Comparison of ENCODE assay signal across 8 mouse cellular contexts in genomic region chr11:53771001-53771744, GRCm38 (mm10). TPM values are rescaled to one million over a fixed set of nuclear protein-coding genes. Genes with fewer than 3 reads are reported as not detected.
DNase-seq lines count a peak whose midpoint lies in the region; ATAC-seq and TF ChIP-seq lines count a peak whose summit lies in the region.

No protein-coding gene starts in this region.

- peak overlapping the region; percentile 85 for H3K4me3 ChIP-seq in heart, embryonic 10.5 days
- peak overlapping the region; percentile 100 for H3K4me3 ChIP-seq in C2C12 (ENCODE audit: insufficient read depth, poor library complexity, severe bottlenecking)
- H3K4me3 ChIP-seq in forebrain, embryonic 15.5 days, result peak overlapping the region; percentile 91
- H3K4me3 ChIP-seq in liver, embryonic 12.5 days, result peak overlapping the region; percentile 61

- peaks cover 50% of the 10 kb centered on the region for H3K79me3 ChIP-seq in C2C12 (ENCODE audit: low read depth)

- peaks cover 70% of the 10 kb centered on the region for H3K79me2 ChIP-seq in C2C12 (ENCODE audit: control insufficient read depth, insufficient read depth)

- peak overlapping the region; percentile 32 for H3ac ChIP-seq in C2C12 (ENCODE audit: control insufficient read depth, insufficient read length, low read depth)

- peak overlapping the region; percentile 99 for H3K4me2 ChIP-seq in forebrain, embryonic 15.5 days (replicated peaks)
- H3K4me2 ChIP-seq in liver, embryonic 12.5 days, result peak overlapping the region; percentile 79

- H3K9ac ChIP-seq in forebrain, embryonic 15.5 days (replicated peaks), result no peak overlapping the region
- no peak overlapping the region for H3K9ac ChIP-seq in liver, embryonic 12.5 days

- H3K4me1 ChIP-seq in heart, embryonic 10.5 days, result peaks cover 8% of the 10 kb centered on the region; the same call in 1 of the 2 replicates
- peaks cover 10% of the 10 kb centered on the region for H3K4me1 ChIP-seq in forebrain, embryonic 15.5 days
- H3K4me1 ChIP-seq in liver, embryonic 12.5 days, result peaks cover 17% of the 10 kb centered on the region

- peaks cover 43% of the 10 kb centered on the region for H3K27me3 ChIP-seq in heart, embryonic 10.5 days (ENCODE audit: insufficient read depth, poor library complexity, severe bottlenecking)
- no peaks in the 10 kb centered on the region for H3K27me3 ChIP-seq in C2C12 (ENCODE audit: control insufficient read depth, insufficient read depth, insufficient read length)
- H3K27me3 ChIP-seq in forebrain, embryonic 15.5 days, result peaks cover 12% of the 10 kb centered on the region
- H3K27me3 ChIP-seq in liver, embryonic 12.5 days (replicated peaks), result peaks cover 53% of the 10 kb centered on the region

- TF ChIP-seq CTCF in C2C12 (IDR thresholded peaks at IDR 0.05; ENCODE audit: control insufficient read depth, insufficient read depth, insufficient read length), result no peak

- no peaks in the 10 kb centered on the region for H3K9me3 ChIP-seq in heart, embryonic 10.5 days
- no peaks in the 10 kb centered on the region for H3K9me3 ChIP-seq in forebrain, embryonic 15.5 days
- H3K9me3 ChIP-seq in liver, embryonic 12.5 days (replicated peaks), result no peaks in the 10 kb centered on the region

- DNase-seq in heart, embryonic 10.5 days (ENCODE audit: low spot score), result no peak
- no peak for DNase-seq in heart, adult 9 months (ENCODE audit: low spot score in 2 of 2)
- DNase-seq in right cerebral cortex, postnatal 4 days, result no peak
- no peak for DNase-seq in layer of hippocampus, adult 8-10 months (ENCODE audit: low spot score in 2 of 2)
- DNase-seq in natural killer cell, adult 2 months (ENCODE audit: low spot score in 2 of 2), result no peak

- H3K27ac ChIP-seq in heart, embryonic 10.5 days, result no peak overlapping the region
- no peak overlapping the region for H3K27ac ChIP-seq in forebrain, embryonic 15.5 days (replicated peaks)
- H3K27ac ChIP-seq in liver, embryonic 12.5 days, result no peak overlapping the region

- 81% methylated on average over 11 of the region's 11 CpGs for WGBS in heart, embryonic 10.5 days
- 89% methylated on average over 11 of the region's 11 CpGs for whole genome bisulfite sequencing in forebrain, embryonic 15.5 days
- 64% methylated on average over 11 of the region's 11 CpGs for WGBS in liver, embryonic 12.5 days (ENCODE audit: insufficient replicate concordance)

- ATAC-seq in forebrain, embryonic 15.5 days (replicated peaks), result no peak
- no peak for ATAC-seq in liver, embryonic 12.5 days

- peaks cover 30% of the 10 kb centered on the region for H3K36me3 ChIP-seq in heart, embryonic 10.5 days
- H3K36me3 ChIP-seq in C2C12 (ENCODE audit: control insufficient read depth, insufficient read depth), result peaks cover 54% of the 10 kb centered on the region
- no peaks in the 10 kb centered on the region for H3K36me3 ChIP-seq in forebrain, embryonic 15.5 days
- peaks cover 24% of the 10 kb centered on the region for H3K36me3 ChIP-seq in liver, embryonic 12.5 days

TF ChIP-seq in C2C12, 6 proteins besides CTCF, POLR2A, EP300 and RAD21:
- no peak for TF ChIP-seq USF1 (IDR thresholded peaks at IDR 0.05; ENCODE audit: low read depth)
- TF ChIP-seq MYOD1 (IDR thresholded peaks at IDR 0.05; ENCODE audit: control insufficient read depth, insufficient read length, low read depth), result no peak
- no peak for TF ChIP-seq MAX (IDR thresholded peaks at IDR 0.05)
- TF ChIP-seq FOSL1 (IDR thresholded peaks at IDR 0.05; ENCODE audit: insufficient read depth, low read length, poor library complexity, severe bottlenecking), result no peak
- TF ChIP-seq CEBPB (IDR thresholded peaks at IDR 0.05; ENCODE audit: low read depth), result no peak
- no peak for TF ChIP-seq MYOG (IDR thresholded peaks at IDR 0.05; ENCODE audit: control insufficient read depth, extremely low read depth, insufficient read length)

RNA-seq across cellular contexts. Expression of gene Irf1, which starts 1.4 kb away (rescaled TPM):
- 7.9 TPM in 2 replicates for polyA plus RNA-seq in heart, embryonic 10.5 days (2016; fragmentation: Nextera tagmentation; extraction: Ambion mirVana)
- 26.7 TPM for polyA plus RNA-seq in C2C12 (2012; fragmentation: generic; extraction: Trizol)
- 2.9 and 3.3 TPM in 2 replicates for polyA plus RNA-seq in forebrain, embryonic 15.5 days (2015; fragmentation: Nextera tagmentation; extraction: Ambion mirVana)
- 7.3 and 7.5 TPM in 2 replicates for polyA plus RNA-seq in liver, embryonic 12.5 days (2016; fragmentation: Nextera tagmentation; extraction: Ambion mirVana)
- 10 to 100 TPM in 3 of 4 experiments, 1 to 10 TPM in 1; 9.7 to 12.9 (median 11.0) TPM for total RNA-seq in layer of hippocampus, adult 8-10 months (2022)

RNA-seq across cellular contexts. Expression of gene Gm17334, which starts 1.8 kb away (rescaled TPM):
- not detected in 2 replicates for polyA plus RNA-seq in heart, embryonic 10.5 days (2016; fragmentation: Nextera tagmentation; extraction: Ambion mirVana)
- polyA plus RNA-seq in C2C12 (2012; fragmentation: generic; extraction: Trizol), result 0.18 TPM
- not detected in 2 replicates for polyA plus RNA-seq in forebrain, embryonic 15.5 days (2015; fragmentation: Nextera tagmentation; extraction: Ambion mirVana)
- 0.13 TPM in 1 of 2 replicates, not detected in the other for polyA plus RNA-seq in liver, embryonic 12.5 days (2016; fragmentation: Nextera tagmentation; extraction: Ambion mirVana)
- total RNA-seq in layer of hippocampus, adult 8-10 months (2022), result 1 to 10 TPM; 1.1 to 2.4 (median 1.9) TPM

RNA-seq across cellular contexts. Expression of gene Il5, which starts 50.6 kb away (rescaled TPM):
- not detected in 2 replicates for polyA plus RNA-seq in heart, embryonic 10.5 days (2016; fragmentation: Nextera tagmentation; extraction: Ambion mirVana)
- not detected for polyA plus RNA-seq in C2C12 (2012; fragmentation: generic; extraction: Trizol)
- polyA plus RNA-seq in forebrain, embryonic 15.5 days (2015; fragmentation: Nextera tagmentation; extraction: Ambion mirVana), result not detected in 2 replicates
- polyA plus RNA-seq in liver, embryonic 12.5 days (2016; fragmentation: Nextera tagmentation; extraction: Ambion mirVana), result not detected in 2 replicates
- not detected for total RNA-seq in layer of hippocampus, adult 8-10 months (2022)
